Mouse (Mus musculus) C2C12 (cell line): Measurements from ENCODE around the gene Oxct2b.

Experiments used
- CEBPB ChIP-seq: IDR thresholded peaks from one replicate; pipeline ENCODE4 v1.6.1; 2011; ENCODE audit warnings: low read depth, mild to moderate bottlenecking, control low read depth, moderate library complexity
- CTCF ChIP-seq: IDR thresholded peaks from one replicate; pipeline ENCODE4 v1.5.1; 2011; ENCODE audit not compliant: control insufficient read depth, insufficient read depth, insufficient read length
- FOSL1 ChIP-seq: IDR thresholded peaks from one replicate; pipeline ENCODE4 v1.8.0; 2011; ENCODE audit warnings: mild to moderate bottlenecking, low read length; ENCODE audit not compliant: poor library complexity, insufficient read depth, severe bottlenecking
- MAX ChIP-seq: IDR thresholded peaks from one replicate; pipeline ENCODE4 v1.6.1; 2011; ENCODE audit warnings: mild to moderate bottlenecking, control low read depth
- MYOD1 ChIP-seq: IDR thresholded peaks from one replicate; pipeline ENCODE4 v1.6.1; 2011; ENCODE audit warnings: low read depth; ENCODE audit not compliant: control insufficient read depth, insufficient read length
- MYOG ChIP-seq: IDR thresholded peaks from one replicate; pipeline ENCODE4 v1.6.1; 2011; ENCODE audit not compliant: control insufficient read depth, insufficient read length; ENCODE audit errors: extremely low read depth
- USF1 ChIP-seq: IDR thresholded peaks from one replicate; pipeline ENCODE4 v1.6.1; 2011; ENCODE audit warnings: low read depth, mild to moderate bottlenecking, control low read depth, moderate library complexity

DNA sequence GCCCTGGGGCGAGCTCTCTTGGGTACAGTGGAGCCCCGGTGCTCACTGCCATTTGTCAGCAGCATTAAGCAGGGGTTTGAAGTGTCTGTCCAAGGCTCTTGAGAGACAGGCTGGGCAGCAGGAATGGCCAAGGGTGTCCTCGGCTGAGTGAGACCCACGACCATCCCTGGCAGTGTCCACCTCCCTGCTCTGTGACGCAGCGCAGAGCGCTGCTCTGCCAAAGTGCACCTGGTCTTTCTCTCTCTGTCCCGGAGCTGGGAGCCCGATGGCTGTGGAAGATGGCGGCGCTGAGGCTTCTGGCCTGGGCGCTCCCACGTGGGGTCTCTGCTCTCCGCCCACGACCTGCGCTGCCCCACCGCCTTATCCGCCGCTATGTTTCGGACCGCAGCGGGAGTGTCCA is at the start of gene Oxct2b:
- TF ChIP-seq CTCF (no peak), MAX (no peak), USF1 (no peak), FOSL1 (no peak), MYOD1 (no peak), MYOG (no peak), CEBPB (no peak)
